Comparison of ENCODE assay signal across 9 mouse cellular contexts in the genomic region with DNA sequence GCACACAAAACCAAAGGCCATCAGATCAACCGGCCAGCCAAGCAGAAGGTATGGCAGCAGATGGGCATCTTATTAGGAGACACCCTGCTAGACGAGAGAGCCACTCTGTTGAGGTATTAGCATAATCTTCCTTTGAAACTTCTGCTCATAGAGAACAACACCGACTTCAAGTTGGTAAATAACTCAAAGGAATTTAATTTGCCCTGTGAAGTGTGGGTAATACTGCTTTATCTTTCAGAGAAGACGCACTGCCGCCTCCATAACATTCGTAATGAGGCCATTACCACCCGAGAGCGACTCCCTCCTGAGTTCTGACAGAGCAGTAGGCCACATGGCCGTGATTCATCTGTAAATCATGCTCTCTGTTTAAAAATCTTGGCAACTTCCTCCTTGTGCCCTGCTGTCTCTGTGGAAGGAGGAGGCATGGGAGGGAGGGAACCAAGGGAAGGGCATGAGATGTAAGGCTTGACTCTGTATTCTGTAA.
A peak's percentile ranks its signal among the peaks of the same experiment; 100 is the strongest.
DNase-seq lines count a peak whose midpoint lies in the region; ATAC-seq lines count a peak whose summit lies in the region.
"Had no signal": no experiment of that assay in that cellular context is flagged by ENCODE, and none has a peak within 500 bp of the region (broad histone marks: within the 10 kb centered on the region; RNA-seq: fewer than 3 reads in every experiment).

No protein-coding gene starts in this region.

- no peak overlapping the region for H3K9ac ChIP-seq in hindbrain, embryonic 13.5 days
- H3K9ac ChIP-seq: liver, embryonic 15.5 days had no signal

- peaks cover 5% of the 10 kb centered on the region for H3K9me3 ChIP-seq in hindbrain, embryonic 13.5 days
- no peaks in the 10 kb centered on the region for H3K9me3 ChIP-seq in hindbrain, embryonic 10.5 days
- H3K9me3 ChIP-seq: liver, embryonic 15.5 days had no signal

- no peak for DNase-seq in hindbrain, embryonic 10.5 days (ENCODE audit: low spot score)
- peak; percentile 97 for DNase-seq in Muller cell, postnatal 12 days (ENCODE audit: inconsistent ontology term)
- DNase-seq in cerebellum, postnatal 14 days: peak; percentile 51 to 76
- peak; percentile 47 for DNase-seq in lung, postnatal 36 days
- no peak for DNase-seq in kidney, adult 18-20 months
- no peak for DNase-seq in urinary bladder, adult 2 months (ENCODE audit: low spot score)

- no peak overlapping the region for H3K4me2 ChIP-seq in hindbrain, embryonic 13.5 days
- H3K4me2 ChIP-seq: liver, embryonic 15.5 days had no signal

- H3K4me3 ChIP-seq in hindbrain, embryonic 13.5 days: no peak overlapping the region
- no peak overlapping the region for H3K4me3 ChIP-seq in hindbrain, embryonic 10.5 days
- H3K4me3 ChIP-seq: liver, embryonic 15.5 days had no signal

- H3K27me3 ChIP-seq in hindbrain, embryonic 13.5 days: no peaks in the 10 kb centered on the region
- no peaks in the 10 kb centered on the region for H3K27me3 ChIP-seq in hindbrain, embryonic 10.5 days (ENCODE audit: insufficient read depth, poor library complexity, severe bottlenecking)
- H3K27me3 ChIP-seq: liver, embryonic 15.5 days had no signal

- no peaks in the 10 kb centered on the region for H3K36me3 ChIP-seq in hindbrain, embryonic 13.5 days
- H3K36me3 ChIP-seq in hindbrain, embryonic 10.5 days: no peaks in the 10 kb centered on the region
- H3K36me3 ChIP-seq: liver, embryonic 15.5 days had no signal

- peak; percentile 59; the same call in 1 of the 2 replicates for ATAC-seq in hindbrain, embryonic 13.5 days (ENCODE audit: low FRiP score)
- ATAC-seq in activated CD4-positive, CD25-positive, alpha-beta regulatory T cell, adult 4 months: no peak

- H3K27ac ChIP-seq in hindbrain, embryonic 13.5 days: 0 out of 2 replicates have a peak overlapping the region, but pooled peaks have one; percentile 48
- no peak overlapping the region for H3K27ac ChIP-seq in hindbrain, embryonic 10.5 days
- H3K27ac ChIP-seq: liver, embryonic 15.5 days had no signal

- WGBS in hindbrain, embryonic 13.5 days: 36% methylated on average over 9 of the region's 9 CpGs
- WGBS in hindbrain, embryonic 10.5 days: 81% methylated on average over 9 of the region's 9 CpGs

- H3K4me1 ChIP-seq in hindbrain, embryonic 13.5 days (replicated peaks): peaks cover 22% of the 10 kb centered on the region
- peaks cover 26% of the 10 kb centered on the region for H3K4me1 ChIP-seq in hindbrain, embryonic 10.5 days (replicated peaks)

Comparison
In these comparisons a context has a peak if more than half of its experiments do, and no peak if none do; other contexts are left out.
1. DNase-seq: peak in Muller cell, postnatal 12 days (single experiment), cerebellum, postnatal 14 days (2 of 2) and lung, postnatal 36 days (single experiment); none in hindbrain, embryonic 10.5 days (single experiment), kidney, adult 18-20 months (single experiment) and urinary bladder, adult 2 months (single experiment).